Mouse (Mus musculus): ENCODE measurements around the gene Gfod1.

The Gfod1 gene

DNA sequence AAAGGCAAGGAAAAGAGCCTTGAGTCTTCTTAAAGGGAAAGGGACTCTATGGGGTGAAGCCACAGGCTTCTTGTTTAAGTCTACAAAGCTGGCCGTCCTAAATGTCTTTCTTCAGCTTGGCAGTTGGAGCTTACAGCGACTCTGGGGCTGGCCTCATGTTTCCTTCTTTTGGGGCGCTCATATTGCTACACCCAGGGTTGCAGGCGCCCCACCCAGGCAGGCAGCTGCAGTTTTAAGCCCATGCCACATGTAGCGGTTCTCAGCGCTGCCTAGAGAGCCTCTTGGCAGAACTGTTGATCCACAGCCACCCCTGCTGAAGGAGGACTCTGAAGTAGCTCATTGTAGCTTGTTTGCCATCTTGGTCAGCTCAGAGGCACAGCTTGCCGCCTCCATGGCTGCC is 104.7 kb downstream of the Gfod1 start:
- peak in 1 of 2 experiments; percentile 22 for DNase-seq

GRCm38 (mm10) chr13:43197187-43197586 is 106.8 kb downstream of the Gfod1 start:
- DNase-seq: peak in 1 of 2 experiments; percentile 30

- DNase-seq: peak in 1 of 2 experiments; percentile 36
Measured at GRCm38 (mm10) chr13:43196000-43196399, 108.0 kb downstream of the Gfod1 start.

GRCm38 (mm10) chr13:43193932-43194331 is 110.0 kb downstream of the Gfod1 start:
- peak in 1 of 2 experiments; percentile 4 for DNase-seq

DNA sequence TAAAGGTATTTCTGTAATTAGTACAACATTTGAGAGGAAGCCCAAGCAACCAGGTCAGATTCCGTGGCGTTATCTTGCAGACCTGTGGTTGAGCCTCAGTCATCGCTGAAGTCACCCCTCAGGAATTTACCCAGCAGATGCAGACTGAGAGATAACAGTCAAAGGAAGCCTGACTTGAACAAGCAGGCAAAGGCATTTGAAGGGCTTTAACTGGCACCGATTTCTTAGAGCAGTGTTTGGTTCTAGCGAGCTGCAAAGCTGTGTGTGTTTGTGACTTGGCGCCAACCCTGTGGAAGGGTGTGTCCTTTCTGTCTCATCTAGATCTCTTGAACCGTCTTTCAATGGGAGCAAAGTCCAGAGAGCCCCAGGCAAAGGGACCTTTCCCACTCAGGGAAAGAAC is 110.7 kb downstream of the Gfod1 start:
- peak in 1 of 2 experiments; percentile 26 for DNase-seq

DNA sequence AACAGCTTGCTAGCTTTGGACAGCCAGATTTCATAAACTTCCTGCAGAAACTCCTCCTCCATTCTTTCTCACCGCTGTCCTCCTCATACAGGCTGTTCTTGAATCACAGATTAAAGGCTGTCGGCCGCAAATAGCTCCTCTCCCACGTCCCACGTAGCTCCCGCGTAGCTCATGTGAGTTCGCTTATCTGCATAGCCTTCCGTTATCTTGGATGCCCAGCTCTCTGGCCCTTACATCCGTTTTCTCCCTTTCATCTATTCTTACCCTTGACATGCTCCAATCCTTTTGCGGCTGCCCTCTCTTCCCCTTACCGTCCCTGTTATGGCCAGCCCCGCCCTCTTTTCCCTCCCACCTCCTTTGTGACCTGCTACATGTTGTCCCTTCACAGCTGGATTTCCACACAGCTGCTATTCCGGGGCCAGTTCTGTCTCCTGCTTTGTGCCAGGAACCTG is 112.2 kb downstream of the Gfod1 start:
- peak in 1 of 2 experiments; percentile 38 for DNase-seq

DNA sequence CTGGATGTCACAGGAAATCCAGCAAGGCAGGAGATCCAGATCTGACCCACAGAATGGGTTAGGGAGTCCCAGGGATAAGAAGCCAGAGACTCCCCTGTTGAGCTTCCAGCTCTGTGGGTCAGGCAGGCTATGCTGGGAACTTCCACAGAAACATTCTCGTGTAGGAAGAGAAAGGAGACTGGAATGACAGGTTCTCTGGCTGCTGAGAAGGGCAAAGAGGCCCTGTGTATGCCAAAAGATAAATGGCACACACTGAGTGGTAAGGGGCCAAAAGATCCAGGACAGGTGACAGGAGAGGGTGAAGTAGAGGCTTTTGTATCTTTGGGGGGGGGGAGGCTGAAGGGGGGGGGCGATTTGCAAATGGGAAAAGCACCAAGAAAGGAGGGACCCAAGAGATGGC is 112.7 kb downstream of the Gfod1 start:
- DNase-seq: peak in 1 of 2 experiments; percentile 6

DNA sequence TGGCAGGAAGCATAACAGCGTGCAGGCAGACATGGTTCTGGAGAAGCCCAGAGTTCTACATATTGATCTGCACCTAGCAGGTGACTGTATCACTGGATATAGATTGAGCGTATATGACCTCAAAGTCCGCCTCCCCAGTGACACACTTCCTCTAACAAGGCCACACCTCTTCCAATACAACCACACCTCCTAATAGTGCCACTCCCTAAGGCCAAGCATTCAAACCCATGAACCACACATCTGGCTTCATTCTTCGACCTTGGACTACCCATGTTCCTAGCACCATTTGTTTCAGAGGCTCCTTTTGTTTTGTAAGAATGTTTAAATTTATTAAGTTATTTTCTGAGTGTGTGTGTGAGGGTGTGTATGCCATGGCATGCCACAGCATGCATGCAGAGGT is 116.2 kb downstream of the Gfod1 start:
- peak in 1 of 2 experiments; percentile 7 for DNase-seq

DNA sequence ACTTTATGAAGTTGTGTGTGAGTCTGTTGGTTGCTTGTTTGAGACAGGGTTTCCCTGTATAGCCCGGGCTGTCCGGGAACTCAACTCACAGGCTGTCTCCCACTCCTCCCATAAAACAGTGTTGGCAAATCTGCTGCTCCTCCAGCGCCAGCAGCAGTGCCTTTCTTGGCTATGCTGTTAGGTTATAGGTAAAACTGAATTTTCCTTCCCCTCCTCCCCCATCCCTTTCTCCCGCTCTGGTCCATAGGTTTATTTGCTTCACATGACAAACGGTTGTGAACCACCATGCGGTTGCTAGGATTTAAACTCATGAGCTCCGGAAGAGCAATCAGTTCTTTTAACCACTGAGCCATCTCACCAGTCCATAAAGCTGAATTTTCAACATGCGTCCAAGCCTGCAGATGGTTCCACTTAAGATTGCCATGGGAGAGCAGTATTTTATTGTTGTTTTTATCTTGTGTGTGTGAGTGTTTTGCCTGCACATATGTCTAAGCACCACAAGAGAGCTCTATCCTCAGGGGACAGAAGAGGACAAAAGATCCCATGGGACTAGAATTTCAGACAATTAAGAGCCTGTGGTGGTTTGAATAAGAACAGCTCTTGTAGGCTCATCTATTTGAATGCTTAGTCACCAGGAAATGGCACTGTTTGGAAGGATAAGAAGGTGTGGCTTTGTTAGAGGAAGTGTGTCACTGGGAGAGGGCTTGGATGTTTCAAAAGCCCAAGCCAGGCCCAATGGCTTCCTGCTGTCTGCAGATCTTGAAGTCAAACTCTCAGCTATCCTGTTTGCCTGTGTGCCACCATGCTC is 120.5 kb downstream of the Gfod1 start:
- DNase-seq: no peak

DNA sequence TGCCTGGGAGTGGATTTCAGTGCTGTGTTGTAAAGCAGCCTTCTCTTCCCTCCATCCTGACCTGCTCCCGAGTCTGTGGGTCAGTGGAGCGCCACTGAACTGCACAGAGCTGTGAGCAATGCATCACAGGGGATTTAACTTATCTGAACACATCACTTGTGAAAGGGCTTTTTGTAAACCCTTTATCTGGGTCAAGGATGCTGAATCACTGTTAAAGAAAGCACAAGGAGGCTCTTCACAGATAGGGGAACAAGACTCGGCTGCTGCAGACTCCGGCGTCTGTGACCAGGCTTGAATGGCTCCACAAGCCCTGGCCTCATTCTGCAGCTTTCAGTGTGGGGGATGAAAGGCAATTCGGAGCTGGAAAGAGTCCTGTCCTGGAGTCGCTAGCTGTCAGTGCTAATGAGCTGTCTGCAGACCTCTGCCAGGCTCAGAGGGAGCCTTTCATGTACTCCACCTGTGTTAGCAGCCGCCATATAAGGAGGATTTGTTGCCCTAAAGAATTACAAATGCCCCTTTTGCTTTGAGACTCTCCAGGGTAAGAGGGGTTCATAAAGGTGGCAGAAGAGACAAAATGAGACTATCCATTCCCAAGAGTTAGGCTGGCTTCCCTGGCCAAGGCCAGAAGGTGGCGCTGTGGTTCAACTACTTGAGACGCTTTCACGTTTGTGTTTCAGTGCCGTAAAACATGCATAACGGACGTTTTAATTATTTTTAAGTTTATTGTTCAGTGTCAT is 121.3 kb downstream of the Gfod1 start:
- peak; percentile 79 to 88 for DNase-seq

DNA sequence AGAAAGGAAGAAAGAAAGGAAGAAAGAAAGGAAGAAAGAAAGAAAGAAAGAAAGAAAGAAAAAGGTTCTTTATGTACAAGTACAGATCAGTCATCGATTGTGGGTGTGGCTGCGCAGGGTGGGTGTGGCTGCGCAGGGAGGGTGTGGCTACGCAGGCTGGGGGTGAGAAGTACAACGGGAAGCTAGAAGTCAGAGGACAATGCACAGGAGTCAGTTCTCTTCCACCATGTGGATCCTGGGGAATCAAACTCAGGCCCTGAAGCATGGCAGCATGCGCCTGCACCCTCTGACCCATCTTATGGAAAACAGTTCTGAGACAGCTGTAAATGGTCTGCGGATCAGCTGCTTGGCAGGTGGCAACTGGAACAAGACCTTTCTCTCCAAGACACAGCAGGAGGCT is 122.9 kb downstream of the Gfod1 start:
- no peak for DNase-seq

DNA sequence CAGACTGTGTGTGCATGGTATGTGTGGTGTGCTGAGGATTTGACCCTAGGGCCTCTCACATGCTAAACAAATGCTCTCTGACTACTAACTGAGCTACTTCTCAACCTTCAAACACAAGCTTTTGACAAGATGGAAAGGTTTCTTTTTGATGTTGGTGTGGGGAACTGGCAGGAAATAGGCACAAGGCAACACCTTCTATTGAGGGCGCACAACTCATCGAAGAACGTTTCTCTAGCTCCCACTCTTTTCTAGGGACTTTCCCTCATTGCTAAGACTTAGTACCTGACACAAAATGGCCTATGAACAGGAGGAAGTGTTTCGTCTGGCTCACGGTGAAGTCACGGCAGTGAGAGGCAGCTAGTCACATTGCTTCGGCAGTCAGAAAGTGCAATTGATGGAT is 126.7 kb downstream of the Gfod1 start:
- no peak for DNase-seq

- no peak for DNase-seq
Measured at GRCm38 (mm10) chr13:43176676-43177075, 127.3 kb downstream of the Gfod1 start.

DNA sequence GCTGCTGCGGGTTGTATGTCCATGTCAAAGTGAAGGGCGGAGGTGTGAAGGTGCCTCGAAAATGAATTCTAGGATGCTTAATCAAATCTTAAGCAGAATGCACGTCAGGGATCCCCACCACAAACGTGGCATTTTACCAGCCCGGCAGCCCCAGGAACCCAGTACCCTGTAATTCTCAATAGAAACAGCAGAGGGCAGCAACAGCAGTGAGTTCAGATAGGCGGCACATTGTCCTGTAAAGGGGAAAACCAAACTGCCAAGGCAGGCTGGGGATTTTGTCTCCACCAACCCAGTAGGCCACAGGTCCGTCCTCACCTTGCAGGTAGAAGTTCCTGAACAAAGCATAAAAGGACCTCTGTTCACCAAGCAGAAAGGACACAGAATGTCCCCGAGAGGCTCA is 130.7 kb downstream of the Gfod1 start:
- DNase-seq: peak; percentile 73 to 86

- peak in 1 of 2 experiments; percentile 21 for DNase-seq
Measured at GRCm38 (mm10) chr13:43172036-43172713, 131.8 kb downstream of the Gfod1 start.

DNA sequence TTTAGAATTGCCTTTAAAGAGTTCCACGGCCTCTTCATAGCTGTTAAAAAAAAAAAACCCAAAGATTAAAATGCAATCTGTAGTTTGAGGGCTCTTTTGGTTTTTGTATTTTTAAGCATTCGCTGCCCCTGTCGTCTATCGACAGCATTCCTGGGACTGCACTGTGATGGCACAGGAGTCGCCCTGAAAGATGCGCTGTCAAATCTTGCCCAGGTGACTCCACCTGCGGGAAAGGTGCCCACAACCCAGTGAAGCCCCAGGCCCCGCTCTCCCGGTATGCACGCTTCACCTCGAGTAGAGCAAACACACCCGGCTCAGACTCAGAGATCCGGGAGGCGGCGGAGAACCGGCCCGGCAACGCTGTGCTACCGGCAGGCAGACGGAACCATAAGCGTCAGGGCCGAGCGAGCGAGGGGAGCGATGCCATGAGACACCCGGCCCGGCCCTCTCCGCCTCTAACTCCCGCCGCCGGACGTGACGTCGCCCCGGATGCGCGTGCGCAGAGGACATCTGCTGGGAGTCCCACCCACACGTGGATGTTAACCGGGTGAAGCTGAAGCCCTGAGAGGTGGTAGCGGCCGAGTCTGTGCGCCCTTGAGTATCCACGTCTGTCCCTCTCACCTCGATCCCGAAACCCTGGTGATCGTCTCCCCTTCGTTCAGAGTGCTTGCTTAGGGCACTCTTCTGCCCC is 132.8 kb downstream of the Gfod1 start, which contains the start of gene Tbc1d7:
Tbc1d7 (minus strand) TSS at position 482 of the 691 bp plus-strand sequence.
- peak; percentile 99 for DNase-seq

DNA sequence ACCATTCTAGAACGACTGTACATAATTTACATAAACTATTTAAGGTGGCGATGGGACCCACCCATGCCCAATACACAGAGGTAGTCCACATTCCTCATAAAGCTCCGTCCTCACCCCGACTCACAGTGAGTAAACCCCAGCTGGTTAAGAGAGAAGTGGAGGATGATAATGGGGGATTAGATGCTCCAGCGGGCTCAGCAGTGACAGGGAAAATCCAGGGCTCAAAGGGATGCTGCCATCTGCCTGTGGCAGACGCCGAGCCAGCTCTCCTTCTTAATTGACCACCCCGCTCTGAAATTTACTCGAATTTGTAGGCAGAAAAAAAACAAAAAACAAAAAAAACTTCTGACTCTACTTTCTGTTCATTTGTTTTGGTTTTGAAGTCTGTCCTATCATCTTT is 136.3 kb downstream of the Gfod1 start:
- DNase-seq: no peak

- peak; percentile 44 to 72 for DNase-seq
Measured at GRCm38 (mm10) chr13:43159429-43159828, 144.5 kb downstream of the Gfod1 start.

DNA sequence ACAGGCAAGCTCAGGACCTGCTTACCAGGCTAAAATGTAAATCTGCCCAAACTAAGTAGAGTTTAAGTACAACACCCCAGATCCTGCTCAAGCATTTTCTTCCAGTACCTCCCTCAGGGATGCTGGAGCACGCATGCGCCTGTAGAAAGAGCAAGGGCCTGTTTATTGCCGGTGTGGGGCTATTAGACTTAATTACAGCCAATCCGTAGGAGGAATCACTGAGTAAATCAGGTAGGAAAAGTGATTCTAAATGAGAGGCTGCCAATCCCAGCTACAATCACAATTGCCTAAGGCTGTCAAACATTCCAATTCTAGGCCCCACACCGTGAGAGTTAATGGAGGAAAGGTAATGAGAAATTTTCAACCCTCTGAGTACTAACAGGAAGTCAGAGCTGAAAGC is 145.7 kb downstream of the Gfod1 start:
- DNase-seq: peak; percentile 22 to 69

GRCm38 (mm10) chr13:43157370-43157769 is 146.6 kb downstream of the Gfod1 start:
- DNase-seq: no peak

DNA sequence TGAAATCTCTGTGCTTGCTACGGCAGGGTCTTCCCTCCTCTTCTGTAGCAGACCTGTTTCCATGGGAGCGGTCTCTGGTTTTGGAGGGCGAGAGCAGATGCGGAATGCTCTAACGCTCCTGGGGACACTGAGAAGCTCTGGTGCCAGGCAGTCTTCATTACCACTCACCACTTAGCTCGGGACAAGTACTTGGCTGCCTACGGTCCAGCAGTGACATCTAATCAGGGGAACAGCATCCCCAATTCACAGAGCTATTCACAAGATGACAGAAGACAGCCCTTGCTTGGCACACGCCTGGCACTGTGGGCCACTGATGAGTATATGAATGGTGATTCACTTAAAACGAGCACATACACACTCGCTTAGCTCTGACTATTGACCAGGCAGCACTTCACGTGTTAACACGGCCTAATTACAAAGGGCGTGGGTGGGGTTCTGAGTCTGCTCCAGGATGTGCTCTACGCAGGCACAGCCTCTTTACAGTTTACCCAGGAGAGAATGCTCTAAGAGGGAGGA is 151.9 kb downstream of the Gfod1 start:
- DNase-seq: no peak

DNA sequence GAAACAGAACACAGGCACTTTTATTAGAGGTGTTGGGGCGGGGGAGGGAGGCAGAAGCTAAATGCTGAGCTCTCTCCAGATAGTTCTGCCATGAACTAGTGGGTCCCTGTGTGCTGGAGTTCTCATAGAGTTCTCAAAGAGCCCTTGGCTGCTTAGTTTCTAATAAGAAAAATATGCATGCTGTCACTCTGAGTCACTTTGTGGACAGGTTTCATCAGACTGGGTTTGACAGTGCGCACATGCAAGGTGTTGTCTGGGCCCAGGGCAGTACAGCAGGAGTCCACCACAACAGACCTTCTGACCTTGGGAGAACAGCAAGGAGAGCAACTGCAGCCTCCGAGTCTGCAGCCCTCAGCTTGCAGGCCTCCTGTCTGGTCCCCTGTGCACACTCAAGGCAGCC is 154.3 kb downstream of the Gfod1 start:
- no peak for DNase-seq

Measured in kidney, postnatal 25 days (tissue).